Mouse (Mus musculus): ENCODE measurements at regions not wholly inside any gene's neighbourhood (a gene's known extent, or its start where the extent isn't known, plus 50 kb on each side); places are given as distances from the start of the nearest gene placed in this dataset.
"Not testable (repeated sequence)": the region's sequence is repeated elsewhere in the genome, so short reads cannot be mapped to it uniquely, and the experiment has no call there.

GRCm38 (mm10) chr7:118320307-118320706, 76.8 kb upstream of the Smg1 start:
- no peak overlapping the region for H3K4me3 ChIP-seq (ENCODE audit: control insufficient read depth in 1 of 2, insufficient read depth in 1 of 2, low read depth in 2 of 2, low read length in 2 of 2)
- 0 out of 2 replicates have a peak, but pooled peaks have one; percentile 33 for TF ChIP-seq MAX (IDR thresholded peaks at IDR 0.05; ENCODE audit: low read length)
- TF ChIP-seq ZC3H11A (IDR thresholded peaks at IDR 0.05; ENCODE audit: low read depth, low read length) = no peak
- TF ChIP-seq TAL1 (IDR thresholded peaks at IDR 0.05; ENCODE audit: low read length) = no peak
- no peak for TF ChIP-seq POLR2AphosphoS2 (IDR thresholded peaks at IDR 0.05; ENCODE audit: low read length)
- TF ChIP-seq USF1 (IDR thresholded peaks at IDR 0.05; ENCODE audit: low read depth, low read length) = peak; percentile 90
- peak in 1 of 2 experiments; percentile 66; a peak in 2 of 4 replicates for TF ChIP-seq USF2 (IDR thresholded peaks at IDR 0.05; ENCODE audit: borderline replicate concordance in 1 of 2, insufficient read depth in 1 of 2, low read depth in 1 of 2, low read length in 2 of 2)
- no peaks in the 10 kb centered on the region for H3K79me2 ChIP-seq (ENCODE audit: control insufficient read depth, insufficient read depth, low read length, poor library complexity)
- no peak overlapping the region for H3K27ac ChIP-seq (ENCODE audit: control insufficient read depth, low read depth, low read length)
- H3K9me3 ChIP-seq (replicated peaks; ENCODE audit: insufficient read depth, low read length) = no peaks in the 10 kb centered on the region
- H3K9ac ChIP-seq (ENCODE audit: control insufficient read depth, low read depth, low read length, poor library complexity, severe bottlenecking) = no peak overlapping the region
- DNase-seq (ENCODE audit: low read depth, low spot score) = peak; percentile 21
- H3K36me3 ChIP-seq (ENCODE audit: control insufficient read depth in 1 of 2, insufficient read depth in 2 of 2, low read length in 2 of 2) = no peaks in the 10 kb centered on the region
- no peaks in the 10 kb centered on the region for H3K4me1 ChIP-seq (ENCODE audit: control insufficient read depth in 1 of 2, insufficient read depth in 2 of 2, low read length in 2 of 2)
- peaks cover 0 to 2% of the 10 kb centered on the region in 2 experiments; a peak in 1 of 4 replicates for H3K27me3 ChIP-seq (ENCODE audit: control insufficient read depth in 1 of 2, insufficient read depth in 2 of 2, low read length in 2 of 2)

GRCm38 (mm10) chr7:118318432-118319135, 75.1 kb upstream of the Smg1 start:
- no peak for TF ChIP-seq RAD21 (IDR thresholded peaks at IDR 0.05; ENCODE audit: low read depth, low read length)
- no peak for TF ChIP-seq USF2 (IDR thresholded peaks at IDR 0.05; ENCODE audit: borderline replicate concordance in 1 of 2, insufficient read depth in 1 of 2, low read depth in 1 of 2, low read length in 2 of 2)
- no peak for TF ChIP-seq MYC (IDR thresholded peaks at IDR 0.05; ENCODE audit: low read depth, low read length)
- no peak for TF ChIP-seq ZNF384 (IDR thresholded peaks at IDR 0.05; ENCODE audit: low read depth, low read length)
- TF ChIP-seq ZMIZ1 (IDR thresholded peaks at IDR 0.05; ENCODE audit: low read depth, low read length) = no peak
- TF ChIP-seq GABPA (IDR thresholded peaks at IDR 0.05; ENCODE audit: low read depth, low read length) = no peak
- TF ChIP-seq CHD1 (IDR thresholded peaks at IDR 0.05; ENCODE audit: low read depth, low read length) = no peak
- no peak for TF ChIP-seq ETS1 (IDR thresholded peaks at IDR 0.05; ENCODE audit: low read depth, low read length)
- no peak for TF ChIP-seq MYB (IDR thresholded peaks at IDR 0.05; ENCODE audit: low read depth, low read length)
- TF ChIP-seq TAL1 (IDR thresholded peaks at IDR 0.05; ENCODE audit: low read length) = no peak
- no peak for TF ChIP-seq POLR2AphosphoS2 (IDR thresholded peaks at IDR 0.05; ENCODE audit: low read length)
- no peak for TF ChIP-seq MAFK (IDR thresholded peaks at IDR 0.05; ENCODE audit: borderline replicate concordance, low read depth, low read length)
- TF ChIP-seq CTCF (IDR thresholded peaks at IDR 0.05 in 2 of 3, conservative IDR thresholded peaks at IDR 0.05 in 1 of 3; ENCODE audit: control insufficient read depth in 1 of 3, insufficient read depth in 1 of 3, low read depth in 2 of 3, low read length in 3 of 3, poor library complexity in 1 of 3, severe bottlenecking in 1 of 3) = no peak
- TF ChIP-seq CHD2 (IDR thresholded peaks at IDR 0.05; ENCODE audit: low read length) = no peak
- TF ChIP-seq GATA1 (IDR thresholded peaks at IDR 0.05; ENCODE audit: low read depth, low read length) = no peak
- no peak for TF ChIP-seq TCF12 (IDR thresholded peaks at IDR 0.05; ENCODE audit: low read depth, low read length)
- no peaks in the 10 kb centered on the region for H3K79me2 ChIP-seq (ENCODE audit: control insufficient read depth, insufficient read depth, low read length, poor library complexity)
- no peak overlapping the region for H3K4me3 ChIP-seq (ENCODE audit: control insufficient read depth in 1 of 2, insufficient read depth in 1 of 2, low read depth in 2 of 2, low read length in 2 of 2)
- H3K27me3 ChIP-seq (ENCODE audit: control insufficient read depth in 1 of 2, insufficient read depth in 2 of 2, low read length in 2 of 2) = peaks cover 0 to 2% of the 10 kb centered on the region in 2 experiments; a peak in 1 of 4 replicates
- H3K9me3 ChIP-seq (replicated peaks; ENCODE audit: insufficient read depth, low read length) = no peaks in the 10 kb centered on the region
- H3K9ac ChIP-seq (ENCODE audit: control insufficient read depth, low read depth, low read length, poor library complexity, severe bottlenecking) = no peak overlapping the region
- H3K4me1 ChIP-seq (ENCODE audit: control insufficient read depth in 1 of 2, insufficient read depth in 2 of 2, low read length in 2 of 2) = no peaks in the 10 kb centered on the region
- no peaks in the 10 kb centered on the region for H3K36me3 ChIP-seq (ENCODE audit: control insufficient read depth in 1 of 2, insufficient read depth in 2 of 2, low read length in 2 of 2)
- no peak overlapping the region for H3K27ac ChIP-seq (ENCODE audit: control insufficient read depth, low read depth, low read length)
- DNase-seq (ENCODE audit: low read depth, low spot score) = no peak

GRCm38 (mm10) chr7:118314886-118315285, 71.4 kb upstream of the Smg1 start:
- not testable (repeated sequence) for H3K27me3 ChIP-seq (ENCODE audit: control insufficient read depth in 1 of 2, insufficient read depth in 2 of 2, low read length in 2 of 2); H3K9me3 ChIP-seq (replicated peaks; ENCODE audit: insufficient read depth, low read length); H3K4me3 ChIP-seq (ENCODE audit: control insufficient read depth in 1 of 2, insufficient read depth in 1 of 2, low read depth in 2 of 2, low read length in 2 of 2); H3K9ac ChIP-seq (ENCODE audit: control insufficient read depth, low read depth, low read length, poor library complexity, severe bottlenecking); DNase-seq (ENCODE audit: low read depth, low spot score); H3K27ac ChIP-seq (ENCODE audit: control insufficient read depth, low read depth, low read length); H3K36me3 ChIP-seq (ENCODE audit: control insufficient read depth in 1 of 2, insufficient read depth in 2 of 2, low read length in 2 of 2); H3K4me1 ChIP-seq (ENCODE audit: control insufficient read depth in 1 of 2, insufficient read depth in 2 of 2, low read length in 2 of 2); H3K79me2 ChIP-seq (ENCODE audit: control insufficient read depth, insufficient read depth, low read length, poor library complexity)

Measured in MEL (cell line).